Mouse (Mus musculus): ENCODE measurements around the gene Rab13. TPM values are rescaled to one million over a fixed set of nuclear protein-coding genes. Genes with fewer than 3 reads are reported as not detected.
A peak's percentile ranks its signal among the peaks of the same experiment; 100 is the strongest.

The Rab13 gene
- polyA plus RNA-seq, 1 experiment from 2014 or later: 3.7 TPM

- H3K27ac ChIP-seq (replicated peaks): no peak overlapping the region
- H3K4me1 ChIP-seq (replicated peaks): peaks cover 33% of the 10 kb centered on the region
- no peaks in the 10 kb centered on the region for H3K27me3 ChIP-seq
- H3K36me3 ChIP-seq (replicated peaks): peaks cover 56% of the 10 kb centered on the region
- no peak overlapping the region for H3K4me3 ChIP-seq (replicated peaks)
- no peak for ATAC-seq (ENCODE audit: insufficient read depth)
- no peak overlapping the region for H3K4me2 ChIP-seq
- 86% methylated on average over 5 of the region's 5 CpGs for WGBS (ENCODE audit: insufficient replicate concordance)
- H3K9ac ChIP-seq: no peak overlapping the region
- H3K9me3 ChIP-seq (replicated peaks): no peaks in the 10 kb centered on the region
These were observed 3.5 kb upstream of the Rab13 start for GRCm38 (mm10) chr3:90209908-90210566.

DNA sequence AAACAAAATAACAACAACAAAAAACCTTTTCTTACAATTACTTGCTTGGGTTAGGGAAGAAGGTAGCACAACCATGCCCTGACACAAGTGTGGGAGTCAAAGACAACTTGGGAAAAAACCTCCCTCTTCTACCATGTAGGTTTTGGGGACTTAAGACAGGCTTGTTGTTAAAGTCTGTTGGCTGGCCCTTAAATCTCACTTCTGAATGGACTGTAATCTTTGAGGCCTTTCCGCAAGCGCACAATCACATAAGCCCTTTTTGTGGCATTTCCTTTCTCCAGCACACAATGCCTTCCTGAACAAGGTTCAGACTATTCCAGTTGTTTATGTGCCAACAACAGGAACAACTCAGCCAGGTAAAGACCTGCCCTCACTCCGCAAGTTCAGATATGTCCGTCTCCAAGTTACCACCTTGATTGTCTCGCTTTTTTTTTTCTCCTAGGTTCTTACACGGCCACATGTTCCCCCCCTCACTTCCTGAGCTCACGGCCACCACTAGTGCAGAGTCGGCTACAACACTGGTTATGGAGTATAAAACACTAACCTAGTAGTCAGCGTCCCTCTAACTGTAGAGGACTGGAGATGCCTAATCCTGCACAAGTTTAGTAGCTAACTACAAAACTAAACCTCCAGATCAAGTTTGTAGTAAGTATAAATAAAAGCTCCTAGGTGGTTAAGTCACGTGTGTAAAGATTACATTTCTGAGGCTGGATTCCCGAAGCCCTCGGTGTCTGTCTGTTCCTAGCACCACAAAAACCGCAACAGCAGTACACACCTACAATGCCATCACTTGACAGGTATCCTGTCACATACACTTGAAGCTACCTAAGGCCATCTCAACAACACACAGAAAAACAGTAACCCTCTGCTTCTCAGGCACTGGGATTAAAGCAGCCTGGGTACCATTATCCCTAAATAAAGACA, 1.8 kb upstream of the Rab13 start:
- no peaks in the 10 kb centered on the region for H3K9me3 ChIP-seq (replicated peaks)
- peak overlapping the region; percentile 72 for H3K9ac ChIP-seq
- ATAC-seq (ENCODE audit: insufficient read depth): no peak

DNA sequence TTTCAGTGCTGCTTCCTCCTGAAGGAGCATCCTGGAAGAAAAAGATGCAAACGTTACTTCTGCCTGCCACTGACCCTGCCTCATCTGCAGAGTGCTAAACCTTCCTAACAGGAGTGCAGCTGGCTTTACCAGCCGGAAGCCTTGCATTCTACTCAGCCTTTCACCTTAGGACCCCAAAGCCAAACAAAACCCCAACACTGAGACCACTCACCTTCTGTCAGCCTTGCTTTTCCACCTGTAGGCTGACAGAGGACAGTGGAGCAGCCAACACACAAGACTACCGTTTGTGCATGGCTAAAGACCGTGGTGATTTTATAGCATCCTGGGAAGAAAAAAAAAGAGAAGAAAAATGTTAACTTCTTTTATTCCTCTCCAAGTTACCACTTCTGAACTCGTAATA, 772 bp upstream of the Rab13 start:
- peak overlapping the region; percentile 70 for H3K4me3 ChIP-seq (replicated peaks)
- WGBS (ENCODE audit: insufficient replicate concordance): 3% methylated on average over 5 of the region's 5 CpGs
- peaks cover 49% of the 10 kb centered on the region for H3K36me3 ChIP-seq (replicated peaks)
- H3K9me3 ChIP-seq (replicated peaks): no peaks in the 10 kb centered on the region
- peak overlapping the region; percentile 89 for H3K27ac ChIP-seq (replicated peaks)
- peaks cover 33% of the 10 kb centered on the region for H3K4me1 ChIP-seq (replicated peaks)
- H3K9ac ChIP-seq: peak overlapping the region; percentile 72
- no peak for ATAC-seq (ENCODE audit: insufficient read depth)
- no peaks in the 10 kb centered on the region; the same call in 1 of the 2 replicates for H3K27me3 ChIP-seq
- peak overlapping the region; percentile 87 for H3K4me2 ChIP-seq

More for the DNA sequence above, 1.8 kb upstream of the Rab13 start:
- Histone ChIP-seq H3K4me1 (replicated peaks) (peaks cover 33% of the 10 kb centered on the region), H3K4me3 (replicated peaks) (peak overlapping the region; percentile 70), H3K27me3 (no peaks in the 10 kb centered on the region), H3K4me2 (peak overlapping the region; percentile 87), H3K27ac (replicated peaks) (peak overlapping the region; percentile 24; the same call in 1 of the 2 replicates), H3K36me3 (replicated peaks) (peaks cover 56% of the 10 kb centered on the region)
- WGBS (ENCODE audit: insufficient replicate concordance): 38% methylated on average over 13 of the region's 13 CpGs

DNA sequence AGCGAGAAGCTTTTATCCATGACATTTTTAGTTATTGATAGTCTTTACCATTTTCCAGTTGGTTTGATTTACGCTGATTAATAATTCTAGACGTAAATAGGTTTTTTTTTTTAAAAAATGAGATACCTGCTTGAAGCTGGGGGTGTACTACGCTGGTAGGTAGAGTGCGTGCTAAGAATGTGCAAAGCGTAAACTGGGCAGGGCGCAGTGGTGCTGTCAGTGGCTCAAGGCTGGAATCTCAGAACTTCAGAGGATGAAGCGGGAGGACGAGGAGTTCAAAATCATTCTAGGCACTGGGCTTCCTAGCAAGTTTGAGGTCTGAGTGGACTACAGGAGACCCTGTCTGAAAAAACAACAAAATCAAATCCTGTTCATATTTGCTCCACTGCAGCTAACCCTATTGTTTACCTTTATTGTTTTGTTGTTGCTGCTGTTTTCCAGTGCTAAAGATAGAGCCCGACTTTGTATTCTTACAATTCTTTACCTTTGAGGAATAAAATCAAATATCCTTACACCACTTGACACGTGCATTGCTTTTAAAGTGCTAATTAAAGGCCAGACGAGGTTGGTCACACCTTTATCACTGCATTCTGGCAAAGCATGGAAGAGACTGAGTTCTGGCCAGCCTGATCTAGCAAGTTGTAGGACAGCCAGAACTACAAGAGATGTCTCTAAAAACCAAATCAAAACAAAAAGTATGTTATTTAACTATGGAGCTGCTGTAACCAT, 625 bp downstream of the Rab13 start:
- Histone ChIP-seq H3K27ac (replicated peaks) (peak overlapping the region; percentile 35; the same call in 1 of the 2 replicates), H3K9me3 (replicated peaks) (no peaks in the 10 kb centered on the region), H3K4me2 (peak overlapping the region; percentile 87), H3K4me1 (replicated peaks) (peaks cover 33% of the 10 kb centered on the region), H3K36me3 (replicated peaks) (peaks cover 35% of the 10 kb centered on the region), H3K4me3 (replicated peaks) (peak overlapping the region; percentile 70), H3K9ac (peak overlapping the region; percentile 72; the same call in 1 of the 2 replicates), H3K27me3 (no peaks in the 10 kb centered on the region; the same call in 1 of the 2 replicates)
- 15% methylated on average over 12 of the region's 12 CpGs for WGBS (ENCODE audit: insufficient replicate concordance)
- ATAC-seq (ENCODE audit: insufficient read depth): 0 out of 2 replicates have a peak, but pooled peaks have one; percentile 32

GRCm38 (mm10) chr3:90215825-90216380, 2.4 kb downstream of the Rab13 start:
- WGBS (ENCODE audit: insufficient replicate concordance): 22% methylated on average over 1 of the region's 1 CpGs
- no peaks in the 10 kb centered on the region; the same call in 1 of the 2 replicates for H3K27me3 ChIP-seq
- H3K27ac ChIP-seq (replicated peaks): no peak overlapping the region
- H3K4me3 ChIP-seq (replicated peaks): no peak overlapping the region
- H3K4me2 ChIP-seq: no peak overlapping the region
- no peaks in the 10 kb centered on the region for H3K9me3 ChIP-seq (replicated peaks)
- H3K4me1 ChIP-seq (replicated peaks): peaks cover 37% of the 10 kb centered on the region
- H3K9ac ChIP-seq: no peak overlapping the region
- no peak for ATAC-seq (ENCODE audit: insufficient read depth)
- H3K36me3 ChIP-seq (replicated peaks): peaks cover 17% of the 10 kb centered on the region

GRCm38 (mm10) chr3:90220088-90220487, 6.6 kb downstream of the Rab13 start:
- Histone ChIP-seq H3K4me3 (replicated peaks) (peak overlapping the region; percentile 59), H3K4me2 (peak overlapping the region; percentile 82), H3K36me3 (replicated peaks) (no peaks in the 10 kb centered on the region), H3K9ac (peak overlapping the region; percentile 62), H3K4me1 (replicated peaks) (peaks cover 33% of the 10 kb centered on the region), H3K9me3 (replicated peaks) (no peaks in the 10 kb centered on the region), H3K27ac (replicated peaks) (peak overlapping the region; percentile 59; the same call in 1 of the 2 replicates), H3K27me3 (no peaks in the 10 kb centered on the region; the same call in 1 of the 2 replicates)
- WGBS (ENCODE audit: insufficient replicate concordance): 11% methylated on average over 6 of the region's 6 CpGs
- peak; percentile 59; the same call in 1 of the 2 replicates for ATAC-seq (ENCODE audit: insufficient read depth)

GRCm38 (mm10) chr3:90220531-90220951, 7.0 kb downstream of the Rab13 start:
- ATAC-seq (ENCODE audit: insufficient read depth): peak; percentile 68; the same call in 1 of the 2 replicates
- no peaks in the 10 kb centered on the region for H3K36me3 ChIP-seq (replicated peaks)
- peak overlapping the region; percentile 82 for H3K4me2 ChIP-seq
- no peaks in the 10 kb centered on the region; the same call in 1 of the 2 replicates for H3K27me3 ChIP-seq
- H3K9ac ChIP-seq: peak overlapping the region; percentile 62
- H3K9me3 ChIP-seq (replicated peaks): no peaks in the 10 kb centered on the region
- peaks cover 33% of the 10 kb centered on the region for H3K4me1 ChIP-seq (replicated peaks)
- H3K4me3 ChIP-seq (replicated peaks): peak overlapping the region; percentile 59
- H3K27ac ChIP-seq (replicated peaks): peak overlapping the region; percentile 59; the same call in 1 of the 2 replicates
- under 1% methylated on average over 20 of the region's 20 CpGs for WGBS (ENCODE audit: insufficient replicate concordance)

DNA sequence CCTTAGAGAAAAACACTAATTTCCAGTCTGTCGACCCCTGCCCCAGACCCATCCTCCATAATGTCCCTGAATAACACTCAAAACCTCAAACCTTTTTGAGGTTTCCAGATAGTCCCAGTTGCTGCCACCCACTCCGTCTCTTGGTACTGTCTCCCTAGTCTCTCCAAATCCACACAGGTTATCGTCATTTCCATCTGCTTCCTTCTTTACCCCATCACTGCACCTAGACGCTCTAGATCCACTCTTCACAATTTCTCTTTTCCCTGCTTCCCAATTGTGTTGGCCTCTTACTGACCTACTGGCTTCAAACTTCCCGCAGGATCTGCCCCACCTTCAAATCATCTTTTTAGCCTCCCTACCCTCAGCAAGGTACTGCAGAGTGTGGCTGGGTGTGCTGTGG, 7.6 kb downstream of the Rab13 start:
- Histone ChIP-seq H3K36me3 (replicated peaks) (no peaks in the 10 kb centered on the region), H3K9me3 (replicated peaks) (no peaks in the 10 kb centered on the region), H3K9ac (peak overlapping the region; percentile 62), H3K27ac (replicated peaks) (no peak overlapping the region), H3K4me2 (peak overlapping the region; percentile 82), H3K27me3 (no peaks in the 10 kb centered on the region; the same call in 1 of the 2 replicates), H3K4me1 (replicated peaks) (peaks cover 33% of the 10 kb centered on the region), H3K4me3 (replicated peaks) (peak overlapping the region; percentile 59)
- no peak for ATAC-seq (ENCODE audit: insufficient read depth)
- WGBS (ENCODE audit: insufficient replicate concordance): 15% methylated on average over 5 of the region's 5 CpGs

DNA sequence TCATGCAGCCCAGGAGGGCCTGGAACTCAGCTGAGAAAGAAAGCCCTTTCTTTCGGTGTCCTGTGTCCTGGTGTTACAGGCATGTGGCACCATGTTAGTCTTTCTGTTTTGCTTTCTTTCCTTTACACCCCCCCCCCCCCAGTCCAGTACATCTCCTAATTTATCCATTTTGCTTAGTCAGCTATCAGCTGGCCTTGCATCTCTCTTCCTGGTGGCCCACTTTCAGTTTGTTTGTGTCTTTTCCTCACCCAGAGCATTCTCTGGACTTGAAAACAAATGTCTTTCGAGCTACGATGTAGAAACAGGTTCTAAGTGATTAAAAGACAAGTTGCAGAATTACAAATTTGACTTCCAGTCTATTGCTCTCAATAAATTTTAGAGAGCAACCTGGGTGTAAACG, 9.0 kb downstream of the Rab13 start:
- peaks cover 33% of the 10 kb centered on the region for H3K4me1 ChIP-seq (replicated peaks)
- WGBS (ENCODE audit: insufficient replicate concordance): 64% methylated on average over 4 of the region's 4 CpGs
- no peak overlapping the region for H3K4me3 ChIP-seq (replicated peaks)
- no peaks in the 10 kb centered on the region for H3K36me3 ChIP-seq (replicated peaks)
- H3K27me3 ChIP-seq: no peaks in the 10 kb centered on the region; the same call in 1 of the 2 replicates
- no peak overlapping the region for H3K4me2 ChIP-seq
- H3K9ac ChIP-seq: no peak overlapping the region
- no peak for ATAC-seq (ENCODE audit: insufficient read depth)
- no peak overlapping the region for H3K27ac ChIP-seq (replicated peaks)
- H3K9me3 ChIP-seq (replicated peaks): no peaks in the 10 kb centered on the region

DNA sequence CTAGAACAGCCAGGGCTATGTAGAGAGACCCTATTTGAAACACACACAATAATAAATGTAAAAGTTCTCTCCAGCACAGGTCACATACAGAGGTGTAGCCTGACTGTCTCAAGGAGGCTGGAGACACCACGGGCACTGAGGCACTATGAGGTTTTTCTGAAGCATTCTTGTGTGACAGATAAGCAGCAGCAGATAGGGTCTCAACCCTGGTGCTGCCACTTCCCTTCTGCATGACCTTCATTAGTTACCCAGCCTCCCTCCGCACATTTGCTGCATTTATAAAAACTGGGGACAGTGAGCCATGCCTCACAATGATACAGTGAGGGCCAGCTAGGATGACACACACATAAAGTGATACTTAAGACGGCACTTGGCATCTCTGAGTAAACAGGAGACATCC, 9.4 kb downstream of the Rab13 start:
- H3K4me2 ChIP-seq: no peak overlapping the region
- no peak overlapping the region for H3K4me3 ChIP-seq (replicated peaks)
- no peak overlapping the region for H3K9ac ChIP-seq
- peaks cover 33% of the 10 kb centered on the region for H3K4me1 ChIP-seq (replicated peaks)
- H3K27ac ChIP-seq (replicated peaks): no peak overlapping the region
- ATAC-seq (ENCODE audit: insufficient read depth): no peak
- no peaks in the 10 kb centered on the region for H3K9me3 ChIP-seq (replicated peaks)
- no peaks in the 10 kb centered on the region; the same call in 1 of the 2 replicates for H3K27me3 ChIP-seq
- 23% methylated on average over 3 of the region's 3 CpGs for WGBS (ENCODE audit: insufficient replicate concordance)
- no peaks in the 10 kb centered on the region for H3K36me3 ChIP-seq (replicated peaks)

Measured in liver, embryonic 15.5 days (tissue).